Mouse (Mus musculus) CD8-positive naive resting alpha-beta T cell, adult 2 months (primary cell): ENCODE measurements around the gene Lipt2.

ENCODE experiments used
- DNase-seq, 2 experiments: peaks; one replicate each; pipeline ENCODE4 v3.0.0; 2022; ENCODE audit warnings: low read depth in 2 of 2, low spot score in 2 of 2

The Lipt2 gene

GRCm38 (mm10) chr7:100170756-100171155 lies 11.7 kb downstream of the Lipt2 start:
- DNase-seq = no peak

GRCm38 (mm10) chr7:100176269-100176668 lies 17.2 kb downstream of the Lipt2 start, which contains the start of gene Kcne3:
Gene Kcne3, plus strand, starts transcription at chr7:100176502.
- DNase-seq = no peak

GRCm38 (mm10) chr7:100178016-100178890 lies 19.2 kb downstream of the Lipt2 start:
- DNase-seq = no peak

GRCm38 (mm10) chr7:100178891-100179233 lies 19.8 kb downstream of the Lipt2 start:
- DNase-seq = no peak

- no peak for DNase-seq
Observed at GRCm38 (mm10) chr7:100179394-100179793, 20.3 kb downstream of the Lipt2 start.

GRCm38 (mm10) chr7:100179836-100180407 lies 20.8 kb downstream of the Lipt2 start:
- DNase-seq = no peak

GRCm38 (mm10) chr7:100181176-100181575 lies 22.1 kb downstream of the Lipt2 start:
- no peak for DNase-seq

GRCm38 (mm10) chr7:100181614-100182013 lies 22.5 kb downstream of the Lipt2 start:
- no peak for DNase-seq

GRCm38 (mm10) chr7:100182388-100182787 lies 23.3 kb downstream of the Lipt2 start:
- no peak for DNase-seq

GRCm38 (mm10) chr7:100187601-100188000 lies 28.5 kb downstream of the Lipt2 start:
- peak; percentile 6 to 48 for DNase-seq

GRCm38 (mm10) chr7:100190167-100190566 lies 31.1 kb downstream of the Lipt2 start:
- no peak for DNase-seq

GRCm38 (mm10) chr7:100190778-100191177 lies 31.7 kb downstream of the Lipt2 start:
- peak; percentile 31 to 61 for DNase-seq

GRCm38 (mm10) chr7:100201191-100201590 lies 42.1 kb downstream of the Lipt2 start:
- no peak for DNase-seq

- no peak for DNase-seq
Observed at GRCm38 (mm10) chr7:100203616-100204015, 44.5 kb downstream of the Lipt2 start.

GRCm38 (mm10) chr7:100204871-100205270 lies 45.8 kb downstream of the Lipt2 start:
- DNase-seq = no peak

GRCm38 (mm10) chr7:100206144-100206543 lies 47.1 kb downstream of the Lipt2 start:
- DNase-seq = no peak

GRCm38 (mm10) chr7:100207886-100208285 lies 48.8 kb downstream of the Lipt2 start:
- DNase-seq = no peak
